Mouse (Mus musculus): Measurements from ENCODE around the gene Rab34. TPM values are rescaled to one million over a fixed set of nuclear protein-coding genes. Genes with fewer than 3 reads are reported as not detected.
A peak's percentile ranks its signal among the peaks of the same experiment; 100 is the strongest.

The Rab34 gene
- polyA plus RNA-seq, 1 experiment, result 112 TPM

- H3K27ac ChIP-seq (ENCODE audit: insufficient read depth, low read length), result peak overlapping the region; percentile 94
- H3K4me3 ChIP-seq (ENCODE audit: insufficient read depth, low read length), result peak overlapping the region; percentile 67
- H3K4me1 ChIP-seq (ENCODE audit: control insufficient read depth, insufficient read depth, low read length), result peaks cover 5% of the 10 kb centered on the region; the same call in 1 of the 2 replicates
- TF ChIP-seq POLR2A (IDR thresholded peaks at IDR 0.05; ENCODE audit: low read depth, low read length), result peak; percentile 65
- TF ChIP-seq CTCF (IDR thresholded peaks at IDR 0.05; ENCODE audit: borderline replicate concordance, insufficient read depth, low read length), result no peak
Observed at GRCm38 (mm10) chr11:78189234-78190040, 1.2 kb downstream of the Rab34 start.

- no peak for TF ChIP-seq CTCF (IDR thresholded peaks at IDR 0.05; ENCODE audit: borderline replicate concordance, insufficient read depth, low read length)
- no peak for TF ChIP-seq POLR2A (IDR thresholded peaks at IDR 0.05; ENCODE audit: low read depth, low read length)
- H3K4me3 ChIP-seq (ENCODE audit: insufficient read depth, low read length), result peak overlapping the region; percentile 67
- peaks cover 5% of the 10 kb centered on the region; the same call in 1 of the 2 replicates for H3K4me1 ChIP-seq (ENCODE audit: control insufficient read depth, insufficient read depth, low read length)
- peak overlapping the region; percentile 94; the same call in 1 of the 2 replicates for H3K27ac ChIP-seq (ENCODE audit: insufficient read depth, low read length)
Observed at GRCm38 (mm10) chr11:78190041-78190440, 1.8 kb downstream of the Rab34 start.

GRCm38 (mm10) chr11:78193113-78193512 lies 4.9 kb downstream of the Rab34 start, which contains the start of gene Proca1:
Gene Proca1 (plus strand): TSS chr11:78193392.
- no peak within 1 kb of the TSS for H3K27ac ChIP-seq (ENCODE audit: insufficient read depth, low read length)
- peaks cover 5% of the 10 kb centered on the region; the same call in 1 of the 2 replicates for H3K4me1 ChIP-seq (ENCODE audit: control insufficient read depth, insufficient read depth, low read length)
- no peak within 1 kb of the TSS for H3K4me3 ChIP-seq (ENCODE audit: insufficient read depth, low read length)
- TF ChIP-seq CTCF (IDR thresholded peaks at IDR 0.05; ENCODE audit: borderline replicate concordance, insufficient read depth, low read length), result no peak
- no peak; the same call in 1 of the 2 replicates for TF ChIP-seq POLR2A (IDR thresholded peaks at IDR 0.05; ENCODE audit: low read depth, low read length)

- H3K4me1 ChIP-seq (ENCODE audit: control insufficient read depth, insufficient read depth, low read length), result peaks cover 5% of the 10 kb centered on the region; the same call in 1 of the 2 replicates
- H3K4me3 ChIP-seq (ENCODE audit: insufficient read depth, low read length), result no peak overlapping the region
- no peak overlapping the region for H3K27ac ChIP-seq (ENCODE audit: insufficient read depth, low read length)
- TF ChIP-seq CTCF (IDR thresholded peaks at IDR 0.05; ENCODE audit: borderline replicate concordance, insufficient read depth, low read length) (no peak), POLR2A (IDR thresholded peaks at IDR 0.05; ENCODE audit: low read depth, low read length) (0 out of 2 replicates have a peak, but pooled peaks have one; percentile 33)
Observed at GRCm38 (mm10) chr11:78194411-78195100, 6.3 kb downstream of the Rab34 start.

- Histone ChIP-seq H3K4me3 (ENCODE audit: insufficient read depth, low read length) (no peak overlapping the region), H3K4me1 (ENCODE audit: control insufficient read depth, insufficient read depth, low read length) (peaks cover 2% of the 10 kb centered on the region; the same call in 1 of the 2 replicates), H3K27ac (ENCODE audit: insufficient read depth, low read length) (no peak overlapping the region)
- no peak for TF ChIP-seq POLR2A (IDR thresholded peaks at IDR 0.05; ENCODE audit: low read depth, low read length)
- no peak for TF ChIP-seq CTCF (IDR thresholded peaks at IDR 0.05; ENCODE audit: borderline replicate concordance, insufficient read depth, low read length)
Observed at GRCm38 (mm10) chr11:78195101-78195863, 7.1 kb downstream of the Rab34 start.

- H3K27ac ChIP-seq (ENCODE audit: insufficient read depth, low read length), result no peak overlapping the region
- H3K4me1 ChIP-seq (ENCODE audit: control insufficient read depth, insufficient read depth, low read length), result no peaks in the 10 kb centered on the region
- no peak overlapping the region for H3K4me3 ChIP-seq (ENCODE audit: insufficient read depth, low read length)
- no peak for TF ChIP-seq CTCF (IDR thresholded peaks at IDR 0.05; ENCODE audit: borderline replicate concordance, insufficient read depth, low read length)
- no peak for TF ChIP-seq POLR2A (IDR thresholded peaks at IDR 0.05; ENCODE audit: low read depth, low read length)
Observed at GRCm38 (mm10) chr11:78202372-78202771, 14.1 kb downstream of the Rab34 start.

GRCm38 (mm10) chr11:78204287-78204686 lies 16.1 kb downstream of the Rab34 start:
- Histone ChIP-seq H3K4me1 (ENCODE audit: control insufficient read depth, insufficient read depth, low read length) (no peaks in the 10 kb centered on the region), H3K4me3 (ENCODE audit: insufficient read depth, low read length) (no peak overlapping the region), H3K27ac (ENCODE audit: insufficient read depth, low read length) (no peak overlapping the region)
- TF ChIP-seq POLR2A (IDR thresholded peaks at IDR 0.05; ENCODE audit: low read depth, low read length) (no peak), CTCF (IDR thresholded peaks at IDR 0.05; ENCODE audit: borderline replicate concordance, insufficient read depth, low read length) (no peak)

GRCm38 (mm10) chr11:78205361-78206206 lies 17.4 kb downstream of the Rab34 start:
- TF ChIP-seq POLR2A (IDR thresholded peaks at IDR 0.05; ENCODE audit: low read depth, low read length) (no peak), CTCF (IDR thresholded peaks at IDR 0.05; ENCODE audit: borderline replicate concordance, insufficient read depth, low read length) (no peak)
- Histone ChIP-seq H3K4me1 (ENCODE audit: control insufficient read depth, insufficient read depth, low read length) (no peaks in the 10 kb centered on the region), H3K4me3 (ENCODE audit: insufficient read depth, low read length) (no peak overlapping the region), H3K27ac (ENCODE audit: insufficient read depth, low read length) (no peak overlapping the region)

Data from embryonic fibroblast, embryonic 13.5 days (primary cell).